Mouse (Mus musculus) urinary bladder, postnatal 14 days (tissue): ENCODE measurements around the gene Calml3.

Source experiments
- DNase-seq: peaks from one replicate; pipeline ENCODE4 v3.0.0; 2021; ENCODE audit warnings: low spot score

Calml3 gene

DNA sequence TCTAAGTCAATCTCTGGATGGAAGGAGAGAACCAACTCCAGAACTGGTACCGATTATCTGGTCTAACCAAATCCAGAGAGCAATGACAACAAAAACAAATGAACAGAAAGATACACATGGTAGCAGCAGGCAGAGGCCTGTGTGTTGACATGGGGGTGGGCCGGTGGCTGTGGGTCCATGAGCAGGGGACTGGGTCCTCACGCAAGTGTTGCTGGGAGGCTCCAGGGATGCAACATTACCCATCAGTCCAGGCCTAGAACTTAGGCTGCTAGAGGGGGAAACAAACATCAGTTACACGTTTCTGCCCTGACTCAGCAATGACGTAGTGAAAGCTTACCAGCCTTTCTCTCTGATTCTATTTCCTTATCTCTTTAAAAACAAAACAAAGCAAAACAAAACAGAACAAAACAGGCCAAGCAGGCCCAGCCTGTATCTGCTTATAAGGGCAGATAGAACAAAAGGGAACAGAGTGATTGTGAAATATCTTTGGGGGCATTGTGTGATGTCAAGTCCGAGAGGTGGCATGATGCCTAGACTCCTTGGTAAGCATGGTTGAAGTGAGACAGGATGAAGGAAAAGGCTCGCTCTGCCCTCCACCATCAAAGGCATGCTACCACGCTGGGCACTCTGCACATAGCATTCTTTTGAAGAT, 24.4 kb downstream of the Calml3 start:
- peak; percentile 73 for DNase-seq

DNA sequence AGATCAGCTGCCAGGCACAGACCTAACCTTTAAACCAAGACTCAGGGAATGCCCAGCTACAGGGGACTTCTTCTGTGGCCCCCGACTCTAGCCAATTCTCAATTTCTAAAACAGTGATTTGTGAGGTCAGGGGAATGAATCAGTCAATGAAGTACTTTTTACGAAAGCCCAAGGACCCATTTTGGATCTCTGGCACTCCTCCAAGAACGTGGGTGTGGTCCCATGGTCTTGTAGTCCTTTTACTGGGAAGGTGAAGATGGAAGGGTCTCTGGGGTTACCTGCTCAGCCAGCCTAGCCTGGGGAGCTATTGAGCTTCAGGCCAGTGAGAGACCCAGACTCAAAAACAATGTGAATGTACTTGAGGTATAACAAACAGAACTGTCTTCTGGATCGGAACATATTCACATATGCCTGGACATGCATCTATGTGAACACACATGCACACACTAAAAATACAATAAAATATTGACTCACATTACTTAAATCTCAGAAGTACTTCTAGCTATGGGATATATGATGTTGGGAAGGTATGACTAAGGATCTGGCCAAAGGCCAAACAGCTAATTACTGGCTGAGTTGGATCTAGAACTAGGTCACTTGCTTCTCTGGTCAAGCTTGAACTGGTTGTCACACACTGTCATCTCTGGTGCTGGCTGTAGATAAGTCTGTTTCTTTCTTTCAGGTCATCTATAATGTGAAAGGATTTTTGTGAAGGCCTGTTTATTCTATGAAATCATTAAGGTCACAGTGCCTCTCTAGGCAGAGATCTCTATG, 25.3 kb downstream of the Calml3 start:
- peak; percentile 58 for DNase-seq

DNA sequence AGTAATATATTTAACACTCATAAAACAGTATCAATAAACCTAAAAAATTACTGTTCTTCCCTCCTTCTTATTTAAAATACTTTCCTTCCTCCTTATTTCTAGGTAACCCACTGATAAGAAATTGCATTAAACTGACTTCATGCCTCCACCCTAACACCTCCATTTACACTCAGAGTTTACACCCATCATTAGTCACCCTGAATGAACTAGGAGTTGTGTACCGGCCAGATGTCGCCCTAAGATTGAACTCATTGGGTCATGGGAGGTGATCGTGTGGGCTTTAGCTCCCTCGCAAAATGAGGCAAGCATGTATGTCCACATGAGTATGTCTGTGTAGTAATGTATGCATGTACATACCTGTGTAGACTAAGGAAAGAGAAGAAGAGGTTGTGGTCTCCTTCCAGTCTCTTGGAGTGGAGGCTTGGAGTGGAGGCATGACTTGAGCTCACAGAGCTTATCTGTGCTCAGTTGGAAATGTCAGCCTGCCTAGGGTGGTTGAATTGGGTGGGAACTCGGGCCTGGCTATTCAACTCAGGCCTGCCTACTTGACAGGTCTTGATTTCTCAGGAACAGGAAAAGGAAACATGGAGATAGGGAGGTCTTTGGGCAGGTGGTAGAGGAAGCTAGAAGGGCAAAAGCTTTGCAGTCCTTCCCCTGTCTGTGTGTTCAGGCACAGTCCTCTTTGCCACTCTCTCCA, 26.8 kb downstream of the Calml3 start:
- DNase-seq, result no peak

DNA sequence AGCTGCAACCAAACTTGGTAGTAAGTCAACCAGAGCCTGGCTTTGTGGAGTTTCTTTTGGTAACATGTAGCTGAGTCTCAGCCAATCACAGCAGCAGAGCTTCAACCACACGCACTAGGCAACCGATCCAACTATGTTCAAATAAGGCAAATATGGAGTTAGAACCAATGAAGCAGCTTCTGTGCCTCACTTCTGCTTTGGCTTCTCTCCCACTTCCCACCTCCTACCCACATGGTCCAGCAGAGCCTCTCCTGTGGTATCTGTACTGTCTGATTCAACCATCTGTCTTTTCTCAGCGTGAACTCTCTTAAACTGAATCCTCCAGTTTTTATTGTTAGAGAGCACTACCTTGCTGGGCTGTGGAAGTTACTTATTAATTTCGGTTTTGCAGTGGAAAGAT, 27.7 kb downstream of the Calml3 start:
- DNase-seq, result no peak

DNA sequence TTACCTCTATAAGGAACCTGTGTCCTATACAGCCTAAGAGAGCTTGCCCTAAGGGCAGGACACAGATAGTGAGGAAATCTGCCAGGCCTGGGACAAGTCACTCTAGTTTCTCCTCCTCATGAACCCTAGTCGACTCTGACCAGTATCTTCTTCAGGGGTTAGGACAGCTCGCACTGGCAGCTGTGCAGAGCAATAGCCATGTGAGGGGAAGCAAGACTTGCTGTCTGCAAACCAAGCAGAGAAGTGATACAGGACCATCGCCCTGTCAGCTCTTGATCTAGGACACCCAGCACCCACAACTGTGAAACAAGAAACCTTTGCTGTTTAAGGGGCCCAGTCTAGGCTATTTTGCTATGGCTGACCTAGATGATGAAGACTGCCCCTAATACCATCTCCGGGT, 29.1 kb downstream of the Calml3 start:
- DNase-seq, result no peak

DNA sequence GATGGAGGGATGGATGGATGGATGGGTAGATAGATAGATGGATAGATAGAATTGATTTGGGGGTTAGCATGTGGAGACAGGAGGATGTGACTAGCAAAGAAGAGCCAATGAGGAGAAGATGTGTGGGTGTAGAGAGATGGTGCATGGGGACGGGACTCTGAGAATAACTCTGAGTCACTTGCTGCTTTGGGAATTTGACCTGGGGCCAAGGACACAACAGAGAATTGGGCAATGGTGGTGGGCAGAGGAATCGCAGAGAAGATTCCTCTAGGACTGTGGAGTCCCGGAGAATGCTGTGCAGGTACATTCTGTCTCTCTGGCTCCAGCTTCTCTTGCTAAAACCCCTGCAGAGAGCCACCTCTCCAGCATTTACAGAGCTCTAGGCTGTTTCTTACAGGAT, 29.8 kb downstream of the Calml3 start:
- no peak for DNase-seq

DNA sequence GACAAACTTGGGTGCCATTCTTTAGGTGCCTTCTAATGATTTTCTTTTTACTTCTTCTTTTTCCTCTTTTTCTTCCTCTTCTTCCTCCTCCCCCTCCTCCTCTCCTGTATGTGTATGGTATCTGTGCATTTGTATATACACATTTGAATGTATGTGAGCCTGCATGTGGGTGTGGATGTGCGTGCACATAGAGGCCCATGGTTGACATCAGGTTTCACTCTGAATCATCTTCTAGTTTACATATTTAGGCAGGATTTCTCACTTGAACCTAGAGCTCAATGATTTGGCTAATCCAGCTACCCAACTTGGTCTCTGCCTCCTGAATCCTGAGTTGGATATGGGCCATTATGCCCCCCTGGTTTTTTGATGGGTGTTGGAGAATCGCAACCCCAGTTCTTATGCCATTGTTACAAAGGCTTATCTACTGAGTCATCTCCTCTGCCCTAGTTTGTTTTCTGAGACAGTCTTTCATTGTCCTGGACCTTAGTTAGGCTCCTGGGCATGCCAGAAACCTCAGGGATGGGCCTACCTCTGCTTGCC, 30.9 kb downstream of the Calml3 start:
- no peak for DNase-seq

DNA sequence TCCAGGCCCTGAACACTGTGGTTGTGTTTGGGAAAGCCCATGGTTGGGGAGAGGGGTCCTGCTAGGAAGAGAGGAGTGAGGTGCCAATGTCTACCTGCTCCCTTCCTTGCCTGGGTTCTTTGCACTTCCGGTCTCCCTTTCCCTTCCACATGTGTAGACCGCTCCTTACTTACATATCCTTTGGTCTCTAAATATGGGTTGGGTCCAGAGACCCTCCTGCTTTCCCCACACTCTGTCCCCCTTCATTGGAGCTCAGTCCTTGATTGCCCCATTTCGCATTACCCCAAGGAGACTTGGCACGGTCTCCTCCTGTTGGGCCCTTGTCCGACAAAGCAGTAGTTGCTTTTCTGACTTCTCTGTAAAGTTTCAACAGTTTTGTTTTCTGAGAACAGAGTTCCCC, 32.9 kb downstream of the Calml3 start:
- no peak for DNase-seq

DNA sequence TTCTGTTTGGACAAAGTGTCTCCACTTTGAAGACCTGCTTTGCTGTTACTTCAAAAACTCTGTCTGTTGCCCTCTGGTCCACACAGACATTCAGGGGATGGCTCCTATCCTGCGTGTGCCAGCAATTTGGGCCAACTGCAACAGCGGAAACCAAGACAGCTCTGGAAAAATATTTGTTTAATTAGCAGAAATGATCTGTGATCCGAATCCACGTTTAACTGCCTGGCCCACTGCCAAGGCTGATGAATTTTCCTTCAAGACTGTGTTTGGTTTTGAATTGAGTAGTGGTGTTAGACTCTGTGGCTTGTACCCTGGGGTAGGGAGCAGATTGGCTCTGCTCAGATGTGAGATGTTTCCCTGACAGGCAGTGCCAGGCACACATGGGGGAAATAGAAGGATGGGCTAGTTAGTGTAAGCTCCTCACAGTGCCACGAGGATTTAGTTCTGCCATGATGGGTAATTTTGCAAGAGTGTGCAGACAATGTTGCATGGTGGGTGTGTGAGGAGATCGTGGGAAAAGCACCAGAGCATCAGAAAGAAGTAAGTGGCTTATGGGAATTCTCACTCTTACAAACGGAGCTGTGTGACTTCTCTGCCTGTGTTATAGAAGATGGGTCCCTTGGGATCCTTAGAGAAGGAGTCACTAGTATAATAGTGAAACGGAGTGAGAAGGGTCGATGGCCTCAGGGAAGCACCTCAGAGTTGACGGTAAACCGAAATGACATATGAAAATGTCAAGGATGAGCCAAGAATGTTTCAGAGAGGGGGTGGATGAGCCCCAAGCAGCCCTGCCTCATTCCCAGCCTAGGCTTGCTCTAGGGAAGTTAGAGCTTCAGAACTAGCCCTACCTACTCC, 33.7 kb downstream of the Calml3 start:
- DNase-seq, result peak; percentile 46

DNA sequence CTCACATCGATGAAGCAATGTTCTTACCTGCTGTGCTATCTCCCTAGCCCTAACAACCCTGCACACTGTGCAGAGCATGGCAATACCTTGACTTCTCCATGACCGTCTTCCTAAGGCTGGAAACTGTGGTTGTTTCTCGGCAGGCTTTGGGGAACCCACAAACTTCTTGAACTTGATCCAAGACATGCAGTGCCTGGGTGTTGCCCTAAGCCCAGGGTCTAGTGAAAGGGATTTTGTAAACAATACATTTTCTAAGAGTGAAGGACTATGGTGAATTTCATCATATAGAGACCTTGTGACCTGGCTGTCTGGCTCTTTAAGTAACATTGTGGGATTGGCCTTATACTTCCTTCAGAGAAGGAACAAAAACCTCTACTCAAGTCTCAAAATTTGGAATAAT, 34.6 kb downstream of the Calml3 start:
- no peak for DNase-seq

DNA sequence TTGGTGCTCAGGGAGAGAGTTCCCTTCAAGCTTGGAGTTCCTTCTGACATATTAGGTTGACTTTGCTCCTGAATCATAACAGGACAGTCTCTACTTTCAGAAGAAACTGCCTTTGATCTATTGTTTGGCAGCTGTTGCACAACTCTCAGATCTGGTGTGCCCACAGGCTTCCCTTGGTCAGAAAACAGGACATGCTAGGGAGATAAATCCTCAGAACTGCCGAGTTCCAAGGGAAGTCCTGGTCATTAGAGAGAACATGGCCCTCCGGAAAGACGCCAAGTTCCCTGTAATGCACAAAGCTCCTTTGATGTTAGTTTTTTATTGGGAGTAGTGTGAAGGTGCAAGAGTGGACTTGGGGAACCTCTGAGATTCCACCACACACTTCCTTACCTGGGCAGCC, 35.5 kb downstream of the Calml3 start:
- DNase-seq, result peak; percentile 29

DNA sequence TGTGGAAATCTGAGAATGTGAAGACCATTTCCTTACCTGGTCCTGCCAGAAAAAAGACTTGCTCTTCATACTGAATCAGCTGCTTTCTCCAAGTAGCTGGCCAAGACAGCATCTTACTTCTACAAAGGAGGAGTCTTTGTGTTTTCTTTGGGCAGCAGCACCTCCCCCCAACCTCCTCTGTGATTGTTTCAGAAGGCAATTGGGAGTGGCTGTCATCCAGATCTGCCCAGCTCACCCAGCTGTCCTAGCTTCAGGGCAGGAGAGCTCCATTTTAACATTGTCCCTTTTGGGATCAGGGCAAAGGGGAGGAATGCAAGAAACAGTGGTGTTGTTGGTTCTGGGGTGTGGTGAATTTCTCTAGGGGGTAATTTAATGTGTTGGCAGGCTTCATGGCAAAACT, 37.0 kb downstream of the Calml3 start:
- no peak for DNase-seq

DNA sequence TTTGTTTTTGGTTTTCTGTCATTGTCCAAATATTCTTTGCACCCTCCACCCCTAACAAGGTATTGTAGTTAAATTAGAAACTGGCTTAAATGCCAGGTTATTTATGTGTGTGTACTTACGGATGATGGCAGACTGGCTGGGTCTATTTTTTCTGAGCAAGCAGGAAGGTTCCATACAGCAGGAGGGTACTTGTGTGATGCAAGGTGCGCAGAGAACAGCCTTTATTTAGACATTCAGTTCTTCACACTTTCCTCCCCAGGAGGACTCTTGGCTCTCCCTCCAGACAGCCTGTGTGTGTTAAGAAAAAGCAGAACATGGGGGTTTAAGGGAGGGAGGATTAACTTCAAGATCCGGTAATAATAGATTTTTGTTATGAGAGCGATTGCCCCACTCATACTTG, 38.3 kb downstream of the Calml3 start:
- no peak for DNase-seq

DNA sequence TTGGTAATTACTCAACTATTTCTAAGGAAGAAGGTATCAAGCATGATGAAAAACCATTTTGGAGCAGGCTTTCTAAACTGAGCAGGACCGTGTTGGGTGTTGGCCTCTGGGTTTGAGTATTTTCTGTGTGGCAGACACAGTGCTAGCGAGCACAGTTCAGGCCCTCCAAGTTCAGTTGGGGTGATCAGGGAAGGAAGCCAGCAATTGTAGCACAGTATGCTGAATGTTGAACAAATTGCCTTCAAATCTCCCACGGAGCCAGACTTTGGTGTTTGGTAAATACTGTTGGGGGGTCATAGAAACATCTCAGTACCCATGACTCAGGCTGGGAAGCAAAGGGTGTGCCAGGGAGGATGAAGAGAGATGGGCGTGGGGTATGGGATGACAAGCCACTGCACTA, 43.0 kb downstream of the Calml3 start:
- DNase-seq, result no peak

DNA sequence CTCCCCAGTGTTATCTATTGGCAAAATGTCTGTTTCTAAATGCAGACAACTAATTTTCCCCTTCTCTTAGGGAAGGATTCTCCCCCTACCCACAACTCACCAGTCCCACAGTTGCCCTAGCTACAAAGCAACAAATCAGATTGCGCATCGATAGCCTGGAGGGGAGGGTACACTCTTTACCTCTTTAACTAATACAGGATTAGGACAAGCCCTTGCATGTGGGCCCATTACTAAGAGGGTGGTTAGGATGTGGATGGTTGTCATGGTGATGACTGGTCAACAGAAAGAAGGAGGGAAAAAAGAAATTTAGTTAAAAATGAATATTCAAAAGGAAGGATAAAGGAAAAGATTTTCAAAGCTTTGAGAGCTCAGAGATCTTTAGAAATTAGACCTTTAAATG, 45.8 kb downstream of the Calml3 start:
- DNase-seq, result no peak

DNA sequence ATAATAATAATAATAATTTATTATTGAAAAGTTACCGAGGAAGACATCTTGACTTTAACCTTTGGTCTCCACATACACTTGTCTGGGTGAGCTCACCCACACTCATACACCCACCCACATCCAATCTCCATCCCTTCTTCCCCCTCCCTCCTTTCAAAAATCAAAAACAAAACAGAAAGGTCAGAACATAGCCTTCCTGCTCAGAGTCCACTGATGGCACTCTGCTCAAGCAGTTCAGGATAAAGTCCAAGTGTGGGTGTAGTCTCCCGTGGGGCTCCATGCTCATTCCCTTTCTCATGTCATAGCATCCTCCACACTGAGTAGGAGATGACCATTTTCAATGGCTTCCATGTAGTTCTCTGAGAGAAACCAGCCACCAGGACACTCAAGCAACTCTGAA, 50.8 kb downstream of the Calml3 start:
- DNase-seq, result no peak
